Mouse (Mus musculus) adrenal gland, adult 8-10 months (tissue): ENCODE data around the gene Erich4. TPM values are rescaled to one million over a fixed set of nuclear protein-coding genes. Genes with fewer than 3 reads are reported as not detected.
"Not testable (repeated sequence)": the region's sequence is repeated elsewhere in the genome, so short reads cannot be mapped to it uniquely, and the experiment has no call there.

ENCODE experiments used
- DNase-seq: peaks from one replicate; pipeline ENCODE4 v3.0.0; 2022
- total RNA-seq, 4 experiments: library from RNA; stranded (reverse); gene quantifications; 2 replicates each; pipeline ENCODE4 v1.2.4; 2022

Gene Erich4
- total RNA-seq, 4 experiments from 2014 or later: not detected

GRCm38 (mm10) chr7:25576793-25577437 lies 38.8 kb downstream of the Erich4 start:
- not testable (repeated sequence) for DNase-seq

DNA sequence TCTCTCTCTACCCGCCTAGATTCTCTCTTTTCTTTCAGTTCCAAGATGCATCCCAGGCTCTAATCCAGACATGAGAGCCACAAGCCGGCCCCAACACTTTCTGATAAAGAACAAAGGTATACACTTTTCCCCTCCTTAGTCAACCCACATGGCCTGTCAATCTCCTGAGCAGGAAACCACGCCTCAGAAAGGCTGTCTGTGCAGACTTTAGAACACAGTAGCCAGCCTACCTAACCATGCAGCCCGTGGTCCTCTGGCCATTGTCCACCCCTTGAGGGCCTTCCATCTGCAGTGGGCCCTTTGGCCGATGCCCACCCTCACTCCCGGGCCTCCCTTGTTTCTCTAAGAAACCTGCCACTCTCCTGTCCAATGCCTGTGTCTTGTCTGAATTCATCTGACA lies 39.4 kb downstream of the Erich4 start:
- not testable (repeated sequence) for DNase-seq

DNA sequence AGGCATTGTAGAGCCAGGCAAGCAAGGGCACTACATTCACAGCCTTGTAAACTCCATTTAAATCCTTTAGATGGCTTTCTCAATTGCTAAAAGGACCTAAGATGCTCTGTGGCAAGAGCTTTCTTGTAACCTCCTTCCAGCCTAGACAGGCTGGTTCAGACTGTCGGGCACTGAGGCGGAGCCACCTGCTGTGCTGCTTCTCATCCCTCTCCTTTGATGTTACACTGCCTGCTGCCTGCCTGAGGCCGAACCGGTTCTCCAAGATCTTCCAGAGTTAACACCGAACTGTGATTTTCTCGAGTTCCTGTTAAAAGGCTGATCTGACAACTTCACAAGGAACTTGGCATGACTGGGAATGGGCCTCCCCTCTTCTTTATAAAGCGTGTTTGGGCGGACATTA lies 39.8 kb downstream of the Erich4 start:
- no peak for DNase-seq

GRCm38 (mm10) chr7:25575105-25575504 lies 40.6 kb downstream of the Erich4 start:
- DNase-seq: no peak

DNA sequence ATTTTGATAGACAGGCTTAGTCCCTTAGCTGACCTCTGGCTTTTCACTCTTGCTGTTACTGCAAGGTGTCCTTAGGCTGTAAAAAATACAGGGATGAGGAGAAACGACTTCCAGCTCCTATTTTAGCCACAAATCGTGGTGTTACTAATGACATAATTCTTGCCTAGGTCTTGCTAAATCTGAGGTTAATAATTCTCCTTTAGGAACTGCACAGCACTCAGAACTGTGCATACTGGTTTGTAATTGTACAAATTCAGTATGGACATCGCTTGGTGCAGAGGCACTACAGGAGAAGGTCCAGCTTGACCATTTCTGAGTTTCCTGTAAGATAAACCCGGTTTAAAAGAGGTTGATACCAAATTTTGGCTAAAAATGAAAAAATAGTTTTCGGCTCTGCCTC lies 41.9 kb downstream of the Erich4 start:
- DNase-seq: not testable (repeated sequence)

- DNase-seq: no peak
Measured at GRCm38 (mm10) chr7:25568721-25569120, 47.0 kb downstream of the Erich4 start.

Other genes with a start within 250 kb of the Erich4 start
- gene Cnfn, start 246.2 kb downstream of the Erich4 start, total RNA-seq: not detected
- gene Lipe, start 217.2 kb downstream of the Erich4 start, total RNA-seq: 100 to 1,000 TPM; 157 to 290 (median 256) TPM
- not detected for gene Cxcl17, start 203.0 kb downstream of the Erich4 start, total RNA-seq
- 10 to 100 TPM in 3 of 4 experiments, 1 to 10 TPM in 1; 8.5 to 24.4 (median 17.2) TPM for gene Ceacam1, start 138.3 kb downstream of the Erich4 start, total RNA-seq
- 1 to 10 TPM in 2 of 4 experiments, under 1 TPM in 2; 0.83 to 2.1 (median 1.4) TPM for gene Ceacam2, start 76.0 kb downstream of the Erich4 start, total RNA-seq
- gene Dmac2, start 3.5 kb upstream of the Erich4 start, total RNA-seq: 10 to 100 TPM; 27.8 to 36.7 (median 32.8) TPM
- 1 to 10 TPM; 3.8 to 7.0 (median 4.5) TPM for gene B3gnt8, start 10.8 kb upstream of the Erich4 start, total RNA-seq
- 100 to 1,000 TPM; 139 to 212 (median 169) TPM for gene Bckdha, start 43.1 kb upstream of the Erich4 start, total RNA-seq
- 10 to 100 TPM; 42.0 to 62.6 (median 51.4) TPM for gene Exosc5, start 43.3 kb upstream of the Erich4 start, total RNA-seq
- under 1 TPM in 1 of 4 experiments, not detected in 3; 0.77 TPM for gene Tmem91, start 59.3 kb upstream of the Erich4 start, total RNA-seq
- 10 to 100 TPM; 17.7 to 27.0 (median 21.4) TPM for gene B9d2, start 64.9 kb upstream of the Erich4 start, total RNA-seq
- gene Tgfb1, start 71.1 kb upstream of the Erich4 start, total RNA-seq: 10 to 100 TPM; 23.8 to 41.1 (median 32.4) TPM
- gene Ccdc97, start 103.2 kb upstream of the Erich4 start, total RNA-seq: 10 to 100 TPM; 51.3 to 63.7 (median 56.9) TPM
- 100 to 1,000 TPM in 3 of 4 experiments, 10 to 100 TPM in 1; 97.0 to 132 (median 119) TPM for gene Hnrnpul1, start 138.9 kb upstream of the Erich4 start, total RNA-seq
- 10 to 100 TPM; 51.4 to 73.8 (median 64.5) TPM for gene Axl, start 172.8 kb upstream of the Erich4 start, total RNA-seq
- 1 to 10 TPM; 2.3 to 4.2 (median 3.2) TPM for gene Cyp2s1, start 201.0 kb upstream of the Erich4 start, total RNA-seq